Mouse (Mus musculus): ENCODE data around the gene Dck. TPM values are rescaled to one million over a fixed set of nuclear protein-coding genes. Genes with fewer than 3 reads are reported as not detected.
"Not testable (repeated sequence)": the region's sequence is repeated elsewhere in the genome, so short reads cannot be mapped to it uniquely, and the experiment has no call there.

The Dck gene
- polyA plus RNA-seq (2016; fragmentation: Nextera tagmentation; extraction: Ambion mirVana), result 93.2 and 97.1 TPM in 2 replicates

- peak within 1 kb of the TSS; percentile 96 for H3K27ac ChIP-seq (replicated peaks)
- no peaks in the 10 kb centered on the region for H3K27me3 ChIP-seq (replicated peaks; ENCODE audit: low read depth, poor library complexity, severe bottlenecking)
- H3K4me3 ChIP-seq, result peak within 1 kb of the TSS; percentile 79
- peaks cover 21% of the 10 kb centered on the region for H3K4me1 ChIP-seq
- H3K36me3 ChIP-seq (replicated peaks), result peaks cover 41% of the 10 kb centered on the region
- peak; percentile 100 for DNase-seq (ENCODE audit: low spot score)
- under 1% methylated on average over 51 of the region's 51 CpGs for WGBS
- no peaks in the 10 kb centered on the region for H3K9me3 ChIP-seq
These were observed at the start of gene Dck for GRCm38 (mm10) chr5:88764987-88765481. Dck (plus strand) TSS chr5:88764996.

- no peak for DNase-seq (ENCODE audit: low spot score)
- Histone ChIP-seq H3K36me3 (replicated peaks) (no peaks in the 10 kb centered on the region), H3K27ac (replicated peaks) (no peak overlapping the region), H3K4me3 (no peak overlapping the region), H3K4me1 (peaks cover 22% of the 10 kb centered on the region), H3K27me3 (replicated peaks; ENCODE audit: low read depth, poor library complexity, severe bottlenecking) (no peaks in the 10 kb centered on the region), H3K9me3 (no peaks in the 10 kb centered on the region)
- 84% methylated on average over 2 of the region's 2 CpGs for WGBS
These were observed 47.8 kb upstream of the Dck start for GRCm38 (mm10) chr5:88716983-88717382.

GRCm38 (mm10) chr5:88720116-88721002 is 44.4 kb upstream of the Dck start, which contains the start of gene Mob1b:
Mob1b (plus strand) TSS chr5:88720855.
- Histone ChIP-seq H3K4me1 (peaks cover 33% of the 10 kb centered on the region), H3K9me3 (no peaks in the 10 kb centered on the region), H3K27me3 (replicated peaks; ENCODE audit: low read depth, poor library complexity, severe bottlenecking) (no peaks in the 10 kb centered on the region), H3K36me3 (replicated peaks) (peaks cover 4% of the 10 kb centered on the region; the same call in 1 of the 2 replicates), H3K4me3 (peak within 1 kb of the TSS; percentile 98), H3K27ac (replicated peaks) (peak within 1 kb of the TSS; percentile 96)
- DNase-seq (ENCODE audit: low spot score), result peak; percentile 98
- WGBS, result 1% methylated on average over 54 of the region's 54 CpGs

- H3K36me3 ChIP-seq (replicated peaks), result peaks cover 8% of the 10 kb centered on the region; the same call in 1 of the 2 replicates
- DNase-seq (ENCODE audit: low spot score), result no peak
These were observed 43.8 kb upstream of the Dck start for GRCm38 (mm10) chr5:88721003-88721475.

GRCm38 (mm10) chr5:88721565-88722212 is 43.1 kb upstream of the Dck start:
- H3K36me3 ChIP-seq (replicated peaks), result peaks cover 9% of the 10 kb centered on the region; the same call in 1 of the 2 replicates
- peak; percentile 62 for DNase-seq (ENCODE audit: low spot score)
- 3% methylated on average over 31 of the region's 31 CpGs for WGBS
- no peaks in the 10 kb centered on the region for H3K27me3 ChIP-seq (replicated peaks; ENCODE audit: low read depth, poor library complexity, severe bottlenecking)
- H3K4me1 ChIP-seq, result peaks cover 26% of the 10 kb centered on the region
- no peaks in the 10 kb centered on the region for H3K9me3 ChIP-seq
- H3K27ac ChIP-seq (replicated peaks), result peak overlapping the region; percentile 96
- peak overlapping the region; percentile 98 for H3K4me3 ChIP-seq

More at GRCm38 (mm10) chr5:88721003-88721475, 43.8 kb upstream of the Dck start:
- WGBS, result under 1% methylated on average over 38 of the region's 38 CpGs
- peak overlapping the region; percentile 96 for H3K27ac ChIP-seq (replicated peaks)
- peak overlapping the region; percentile 98 for H3K4me3 ChIP-seq
- no peaks in the 10 kb centered on the region for H3K27me3 ChIP-seq (replicated peaks; ENCODE audit: low read depth, poor library complexity, severe bottlenecking)
- peaks cover 29% of the 10 kb centered on the region for H3K4me1 ChIP-seq
- no peaks in the 10 kb centered on the region for H3K9me3 ChIP-seq

- 48% methylated on average over 4 of the region's 4 CpGs for WGBS
- no peak for DNase-seq (ENCODE audit: low spot score)
- H3K9me3 ChIP-seq, result no peaks in the 10 kb centered on the region
- H3K4me3 ChIP-seq, result peak overlapping the region; percentile 98
- peak overlapping the region; percentile 96 for H3K27ac ChIP-seq (replicated peaks)
- H3K27me3 ChIP-seq (replicated peaks; ENCODE audit: low read depth, poor library complexity, severe bottlenecking), result no peaks in the 10 kb centered on the region
- peaks cover 9% of the 10 kb centered on the region; the same call in 1 of the 2 replicates for H3K36me3 ChIP-seq (replicated peaks)
- H3K4me1 ChIP-seq, result peaks cover 26% of the 10 kb centered on the region
These were observed 42.6 kb upstream of the Dck start for GRCm38 (mm10) chr5:88722213-88722600.

- H3K4me1 ChIP-seq, result peaks cover 26% of the 10 kb centered on the region
- DNase-seq (ENCODE audit: low spot score), result no peak
- 64% methylated on average over 3 of the region's 3 CpGs for WGBS
- H3K9me3 ChIP-seq, result no peaks in the 10 kb centered on the region
- H3K27ac ChIP-seq (replicated peaks), result no peak overlapping the region
- H3K4me3 ChIP-seq, result no peak overlapping the region
- H3K36me3 ChIP-seq (replicated peaks), result peaks cover 13% of the 10 kb centered on the region; the same call in 1 of the 2 replicates
- no peaks in the 10 kb centered on the region for H3K27me3 ChIP-seq (replicated peaks; ENCODE audit: low read depth, poor library complexity, severe bottlenecking)
These were observed 40.8 kb upstream of the Dck start for GRCm38 (mm10) chr5:88724030-88724429.

- Histone ChIP-seq H3K36me3 (replicated peaks) (peaks cover 13% of the 10 kb centered on the region; the same call in 1 of the 2 replicates), H3K9me3 (no peaks in the 10 kb centered on the region), H3K4me3 (no peak overlapping the region), H3K4me1 (peaks cover 7% of the 10 kb centered on the region), H3K27me3 (replicated peaks; ENCODE audit: low read depth, poor library complexity, severe bottlenecking) (no peaks in the 10 kb centered on the region), H3K27ac (replicated peaks) (no peak overlapping the region)
- 90% methylated on average over 3 of the region's 3 CpGs for WGBS
- no peak for DNase-seq (ENCODE audit: low spot score)
These were observed 37.1 kb upstream of the Dck start for GRCm38 (mm10) chr5:88727593-88728144.

- no peaks in the 10 kb centered on the region for H3K9me3 ChIP-seq
- no peak overlapping the region for H3K27ac ChIP-seq (replicated peaks)
- no peak for DNase-seq (ENCODE audit: low spot score)
- H3K36me3 ChIP-seq (replicated peaks), result peaks cover 7% of the 10 kb centered on the region; the same call in 1 of the 2 replicates
- 87% methylated on average over 2 of the region's 2 CpGs for WGBS
- H3K27me3 ChIP-seq (replicated peaks; ENCODE audit: low read depth, poor library complexity, severe bottlenecking), result no peaks in the 10 kb centered on the region
- no peaks in the 10 kb centered on the region for H3K4me1 ChIP-seq
- H3K4me3 ChIP-seq, result no peak overlapping the region
These were observed 30.0 kb upstream of the Dck start for GRCm38 (mm10) chr5:88734786-88735185.

- peaks cover 52% of the 10 kb centered on the region for H3K36me3 ChIP-seq (replicated peaks)
- H3K4me3 ChIP-seq; H3K27ac ChIP-seq (replicated peaks); DNase-seq (ENCODE audit: low spot score); H3K27me3 ChIP-seq (replicated peaks; ENCODE audit: low read depth, poor library complexity, severe bottlenecking); H3K9me3 ChIP-seq; H3K4me1 ChIP-seq: not testable (repeated sequence)
- 83% methylated on average over 1 of the region's 1 CpGs for WGBS
These were observed 23.7 kb upstream of the Dck start for GRCm38 (mm10) chr5:88741065-88741464.

- no peaks in the 10 kb centered on the region for H3K27me3 ChIP-seq (replicated peaks; ENCODE audit: low read depth, poor library complexity, severe bottlenecking)
- H3K36me3 ChIP-seq (replicated peaks), result peaks cover 52% of the 10 kb centered on the region
- no peak overlapping the region for H3K27ac ChIP-seq (replicated peaks)
- no peak for DNase-seq (ENCODE audit: low spot score)
- H3K4me3 ChIP-seq, result no peak overlapping the region
- no peaks in the 10 kb centered on the region for H3K9me3 ChIP-seq
- WGBS, result 74% methylated on average over 1 of the region's 1 CpGs
- no peaks in the 10 kb centered on the region for H3K4me1 ChIP-seq
These were observed 17.0 kb upstream of the Dck start for GRCm38 (mm10) chr5:88747774-88748173.

- H3K4me1 ChIP-seq, result no peaks in the 10 kb centered on the region
- no peak overlapping the region for H3K27ac ChIP-seq (replicated peaks)
- H3K27me3 ChIP-seq (replicated peaks; ENCODE audit: low read depth, poor library complexity, severe bottlenecking), result no peaks in the 10 kb centered on the region
- H3K36me3 ChIP-seq (replicated peaks), result peaks cover 54% of the 10 kb centered on the region
- no peak overlapping the region for H3K4me3 ChIP-seq
- DNase-seq (ENCODE audit: low spot score), result no peak
- no peaks in the 10 kb centered on the region for H3K9me3 ChIP-seq
- WGBS, result 92% methylated on average over 4 of the region's 4 CpGs
These were observed 11.6 kb upstream of the Dck start for GRCm38 (mm10) chr5:88753199-88753598.

All from embryonic facial prominence, embryonic 10.5 days (tissue).